Mouse (Mus musculus) megakaryocyte, embryonic 14.5 days (primary cell): ENCODE measurements around the gene 1700092M07Rik.

ENCODE experiments used
- FLI1 ChIP-seq: IDR thresholded peaks from 2 replicates; pipeline ENCODE4 v1.6.1; 2012; ENCODE audit warnings: low read length, inconsistent platforms, mixed read lengths
- GATA1 ChIP-seq: IDR thresholded peaks from 3 replicates; pipeline ENCODE4 v1.6.1; 2012; ENCODE audit warnings: mixed read lengths, low read length, inconsistent platforms, borderline replicate concordance

- TF ChIP-seq GATA1 (no peak), FLI1 (no peak)
Observed at GRCm38 (mm10) chr19:8702458-8702857, 38.1 kb upstream of the 1700092M07Rik start.
